Mouse (Mus musculus) adrenal gland, postnatal 14 days (tissue): Measurements from ENCODE around the gene Hes1. TPM values are rescaled to one million over a fixed set of nuclear protein-coding genes. Genes with fewer than 3 reads are reported as not detected.

Experiments used
- DNase-seq: peaks from one replicate; pipeline ENCODE4 v3.0.0; 2021; ENCODE audit warnings: mixed read lengths
- total RNA-seq: library from RNA; stranded (reverse); gene quantifications from 2 replicates; pipeline ENCODE4 v1.2.3, GENCODE M21; 2021

The Hes1 gene
- total RNA-seq, 1 experiment from 2014 or later: 26.6 TPM

DNA sequence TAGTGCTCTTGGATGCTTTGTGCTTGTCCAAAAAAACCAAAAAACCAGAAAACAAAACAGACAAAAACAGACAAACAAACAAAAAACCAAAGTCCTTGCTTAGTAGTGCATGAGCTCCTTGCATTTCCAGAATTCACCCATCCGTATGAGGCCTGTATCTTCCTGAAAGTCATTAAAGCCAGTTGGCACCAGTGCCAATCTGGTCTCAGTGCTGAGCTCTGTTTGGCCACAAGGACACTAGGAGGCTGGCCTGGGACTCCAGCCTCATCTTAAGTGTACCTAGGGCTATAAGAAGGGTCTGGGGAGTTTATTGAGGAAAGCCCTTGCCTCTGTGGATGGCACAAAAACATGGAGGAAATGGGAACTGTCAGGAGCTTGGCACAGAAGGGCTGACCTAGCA is 50.3 kb downstream of the Hes1 start:
- no peak for DNase-seq

Other genes with a start within 250 kb of the Hes1 start
- 7.5 and 28.6 TPM in 2 replicates for gene Cpn2, start 203.1 kb downstream of the Hes1 start, total RNA-seq
- gene Lrrc15, start 218.9 kb downstream of the Hes1 start, total RNA-seq: 0.15 TPM in 2 replicates
- gene Gp5, start 246.4 kb downstream of the Hes1 start, total RNA-seq: 0.64 and 0.78 TPM in 2 replicates